ENCODE assay signal across 11 mouse cellular contexts in genomic region chr3:102738161-102738901, GRCm38 (mm10). TPM values are rescaled to one million over a fixed set of nuclear protein-coding genes. Genes with fewer than 3 reads are reported as not detected.
DNase-seq lines count a peak whose midpoint lies in the region; ATAC-seq and TF ChIP-seq lines count a peak whose summit lies in the region.
"Had no signal": no experiment of that assay in that cellular context is flagged by ENCODE, and none has a peak within 500 bp of the region (broad histone marks: within the 10 kb centered on the region; RNA-seq: fewer than 3 reads in every experiment).

No protein-coding gene starts in this region.

- intact Hi-C loops in gastrocnemius, adult 2 months (cut with DNase I), result no loop called here
- intact Hi-C loops in heart, postnatal 10 days (cut with DNase I), result loop anchor here (10.0 kb wide), 1 partner anchor 256 kb away; the partner anchor contains the start of gene Sike1

- H3K9me3 ChIP-seq in lung, postnatal 0 days (ENCODE audit: low read length), result no peaks in the 10 kb centered on the region
- H3K9me3 ChIP-seq: embryonic facial prominence, embryonic 15.5 days had no signal

- 42% methylated on average over 10 of the region's 10 CpGs for WGBS in lung, postnatal 0 days

- H3K4me2 ChIP-seq in lung, postnatal 0 days (replicated peaks; ENCODE audit: low read depth, low read length), result peak overlapping the region; percentile 81
- H3K4me2 ChIP-seq: embryonic facial prominence, embryonic 15.5 days had no signal

- no peaks in the 10 kb centered on the region for H3K36me3 ChIP-seq in lung, postnatal 0 days (ENCODE audit: insufficient read depth, low read length)
- H3K36me3 ChIP-seq: embryonic facial prominence, embryonic 15.5 days had no signal

- no peaks in the 10 kb centered on the region for H3K27me3 ChIP-seq in lung, postnatal 0 days (replicated peaks; ENCODE audit: insufficient read depth, low read length)
- H3K27me3 ChIP-seq: embryonic facial prominence, embryonic 15.5 days had no signal

- no peak for TF ChIP-seq CTCF in gastrocnemius, adult 2 months (IDR thresholded peaks at IDR 0.05)
- no peak for TF ChIP-seq CTCF in lung, postnatal 0 days (IDR thresholded peaks at IDR 0.05)

- ATAC-seq in lung, postnatal 0 days, result peak; percentile 31
- ATAC-seq: hindbrain, postnatal 0 days had no signal

- H3K4me3 ChIP-seq in gastrocnemius, adult 2 months, result peak overlapping the region; percentile 42
- H3K4me3 ChIP-seq in lung, postnatal 0 days (ENCODE audit: low read depth, low read length), result no peak overlapping the region
- H3K4me3 ChIP-seq: embryonic facial prominence, embryonic 15.5 days had no signal

- H3K4me1 ChIP-seq in lung, postnatal 0 days (ENCODE audit: insufficient read depth, low read depth, low read length), result peaks cover 8% of the 10 kb centered on the region; the same call in 1 of the 2 replicates

- no peak overlapping the region for H3K9ac ChIP-seq in lung, postnatal 0 days (replicated peaks; ENCODE audit: low read depth)
- H3K9ac ChIP-seq: embryonic facial prominence, embryonic 15.5 days had no signal

- DNase-seq in gastrocnemius, adult 2 months, result no peak
- DNase-seq in gastrocnemius, postnatal 10 days, result no peak
- peak; percentile 72 for DNase-seq in 416B (ENCODE audit: low read depth)
- DNase-seq in heart, postnatal 10 days, result peak; percentile 33 to 35
- DNase-seq in lung, postnatal 0 days (ENCODE audit: low spot score), result peak; percentile 72
- DNase-seq in right cerebral cortex, postnatal 10 days (ENCODE audit: low spot score in 2 of 2), result no peak
- no peak for DNase-seq in right cerebral cortex, postnatal 14 days
- no peak for DNase-seq in adrenal gland, postnatal 4 days (ENCODE audit: low spot score in 2 of 2)

- peak; percentile 86 for TF ChIP-seq EP300 in lung, postnatal 0 days (IDR thresholded peaks at IDR 0.05)

- H3K27ac ChIP-seq in gastrocnemius, adult 2 months, result peak overlapping the region; percentile 72
- peak overlapping the region; percentile 60 for H3K27ac ChIP-seq in lung, postnatal 0 days (ENCODE audit: low read length)
- H3K27ac ChIP-seq: embryonic facial prominence, embryonic 15.5 days; macrophage had no signal

RNA-seq across cellular contexts. Expression of gene Tspan2, which starts 4.0 kb away (rescaled TPM):
- total RNA-seq in gastrocnemius, adult 2 months (2021), result 1 to 10 TPM; 4.3 to 5.2 TPM
- 10 to 100 TPM; 14.9 to 19.6 TPM for total RNA-seq in gastrocnemius, postnatal 10 days (2021)
- 10 to 100 TPM; 30.9 to 31.9 TPM for total RNA-seq in heart, postnatal 10 days (2021)
- 72.7 and 86.9 TPM in 2 replicates for polyA plus RNA-seq in lung, postnatal 0 days (2015; fragmentation: Nextera tagmentation; extraction: Ambion mirVana)
- 10 to 100 TPM; 15.3 to 19.9 TPM for total RNA-seq in adrenal gland, postnatal 4 days (2021)

RNA-seq across cellular contexts. Expression of gene Tshb, which starts 44.2 kb away (rescaled TPM):
- total RNA-seq in gastrocnemius, adult 2 months (2021), result not detected
- total RNA-seq in gastrocnemius, postnatal 10 days (2021), result not detected
- total RNA-seq in heart, postnatal 10 days (2021), result not detected
- 8.8 and 9.0 TPM in 2 replicates for polyA plus RNA-seq in lung, postnatal 0 days (2015; fragmentation: Nextera tagmentation; extraction: Ambion mirVana)
- not detected for total RNA-seq in adrenal gland, postnatal 4 days (2021)
- total RNA-seq: hindbrain, postnatal 0 days had no signal
- polyA plus RNA-seq: macrophage had no signal

Comparison
In these comparisons a context has a peak if more than half of its experiments do, and no peak if none do; other contexts are left out.
1. DNase-seq: peak in 416B (single experiment), heart, postnatal 10 days (2 of 2) and lung, postnatal 0 days (single experiment); none in gastrocnemius, adult 2 months (single experiment), gastrocnemius, postnatal 10 days (single experiment), right cerebral cortex, postnatal 10 days (0 of 2), right cerebral cortex, postnatal 14 days (single experiment) and adrenal gland, postnatal 4 days (0 of 2).